8 mouse cellular contexts compared by ENCODE assay signal in genomic region chr14:76466641-76467323, GRCm38 (mm10). TPM values are rescaled to one million over a fixed set of nuclear protein-coding genes. Genes with fewer than 3 reads are reported as not detected.
DNase-seq lines count a peak whose midpoint lies in the region; ATAC-seq lines count a peak whose summit lies in the region.

No protein-coding gene starts in this region.

- no peaks in the 10 kb centered on the region for H3K27me3 ChIP-seq in embryonic facial prominence, embryonic 14.5 days (replicated peaks; ENCODE audit: control insufficient read depth, insufficient read depth, low read length)
- H3K27me3 ChIP-seq in heart, embryonic 12.5 days (replicated peaks): no peaks in the 10 kb centered on the region
- no peaks in the 10 kb centered on the region for H3K27me3 ChIP-seq in kidney, embryonic 15.5 days
- H3K27me3 ChIP-seq in liver, embryonic 13.5 days: no peaks in the 10 kb centered on the region
- H3K27me3 ChIP-seq in neural tube, embryonic 11.5 days (ENCODE audit: control insufficient read depth, insufficient read depth, low read length): no peaks in the 10 kb centered on the region

- no peaks in the 10 kb centered on the region for H3K9me3 ChIP-seq in embryonic facial prominence, embryonic 14.5 days (ENCODE audit: control insufficient read depth, low read length)
- H3K9me3 ChIP-seq in heart, embryonic 12.5 days (replicated peaks): no peaks in the 10 kb centered on the region
- no peaks in the 10 kb centered on the region for H3K9me3 ChIP-seq in kidney, embryonic 15.5 days (replicated peaks)
- H3K9me3 ChIP-seq in liver, embryonic 13.5 days (replicated peaks): no peaks in the 10 kb centered on the region
- no peaks in the 10 kb centered on the region for H3K9me3 ChIP-seq in neural tube, embryonic 11.5 days (ENCODE audit: control insufficient read depth, low read length)

- H3K36me3 ChIP-seq in embryonic facial prominence, embryonic 14.5 days (ENCODE audit: control insufficient read depth, insufficient read depth, low read length): 0 out of 2 replicates have a peak, but pooled peaks cover 3% of the 10 kb centered on the region
- peaks cover 6% of the 10 kb centered on the region; the same call in 1 of the 2 replicates for H3K36me3 ChIP-seq in heart, embryonic 12.5 days
- H3K36me3 ChIP-seq in kidney, embryonic 15.5 days: no peaks in the 10 kb centered on the region
- H3K36me3 ChIP-seq in liver, embryonic 13.5 days: no peaks in the 10 kb centered on the region
- no peaks in the 10 kb centered on the region for H3K36me3 ChIP-seq in neural tube, embryonic 11.5 days (ENCODE audit: control insufficient read depth, insufficient read depth, low read length)

- peak; percentile 71 to 74 for DNase-seq in B cell, adult 2 months
- DNase-seq in adrenal gland, postnatal 4 days (ENCODE audit: low spot score in 2 of 2): peak; percentile 56 to 64
- peak; percentile 91 for DNase-seq in embryonic facial prominence, embryonic 14.5 days (ENCODE audit: low spot score)
- peak; percentile 45 for DNase-seq in liver, embryonic 13.5 days
- DNase-seq in neural tube, embryonic 11.5 days (ENCODE audit: low spot score): peak; percentile 81
- peak; percentile 92 for DNase-seq in testis, postnatal 10 days (ENCODE audit: low spot score)

- H3K27ac ChIP-seq in embryonic facial prominence, embryonic 14.5 days (replicated peaks; ENCODE audit: low read depth, low read length): 0 out of 2 replicates have a peak overlapping the region, but pooled peaks have one; percentile 58
- H3K27ac ChIP-seq in heart, embryonic 12.5 days (ENCODE audit: poor library complexity, severe bottlenecking): no peak overlapping the region
- H3K27ac ChIP-seq in kidney, embryonic 15.5 days: no peak overlapping the region
- H3K27ac ChIP-seq in liver, embryonic 13.5 days: no peak overlapping the region
- no peak overlapping the region for H3K27ac ChIP-seq in neural tube, embryonic 11.5 days (ENCODE audit: low read depth, low read length)

- H3K9ac ChIP-seq in embryonic facial prominence, embryonic 14.5 days (ENCODE audit: low read depth, low read length): no peak overlapping the region; the same call in 1 of the 2 replicates
- no peak overlapping the region; the same call in 1 of the 2 replicates for H3K9ac ChIP-seq in heart, embryonic 12.5 days
- H3K9ac ChIP-seq in kidney, embryonic 15.5 days: no peak overlapping the region
- H3K9ac ChIP-seq in liver, embryonic 13.5 days: no peak overlapping the region
- peak overlapping the region; percentile 27; the same call in 1 of the 2 replicates for H3K9ac ChIP-seq in neural tube, embryonic 11.5 days (ENCODE audit: low read length)

- 31% methylated on average over 18 of the region's 18 CpGs for WGBS in embryonic facial prominence, embryonic 14.5 days
- 29% methylated on average over 18 of the region's 18 CpGs for WGBS in heart, embryonic 12.5 days
- WGBS in kidney, embryonic 15.5 days: 34% methylated on average over 18 of the region's 18 CpGs
- 28% methylated on average over 18 of the region's 18 CpGs for WGBS in liver, embryonic 13.5 days (ENCODE audit: insufficient replicate concordance)
- WGBS in neural tube, embryonic 11.5 days: 30% methylated on average over 18 of the region's 18 CpGs

- ATAC-seq in embryonic facial prominence, embryonic 14.5 days (ENCODE audit: low read depth): peak; percentile 86
- no peak for ATAC-seq in heart, embryonic 12.5 days (ENCODE audit: insufficient number of reproducible peaks, low FRiP score)
- peak; percentile 84 for ATAC-seq in kidney, embryonic 15.5 days (replicated peaks; ENCODE audit: low FRiP score)
- ATAC-seq in liver, embryonic 13.5 days (ENCODE audit: low read depth): peak; percentile 68
- peak; percentile 45; the same call in 1 of the 2 replicates for ATAC-seq in neural tube, embryonic 11.5 days (ENCODE audit: insufficient read depth, low FRiP score, low TSS enrichment)

- H3K4me1 ChIP-seq in embryonic facial prominence, embryonic 14.5 days (ENCODE audit: control insufficient read depth, insufficient read depth, low read length): peaks cover 28% of the 10 kb centered on the region
- peaks cover 24% of the 10 kb centered on the region for H3K4me1 ChIP-seq in heart, embryonic 12.5 days (replicated peaks)
- H3K4me1 ChIP-seq in kidney, embryonic 15.5 days: peaks cover 49% of the 10 kb centered on the region
- H3K4me1 ChIP-seq in liver, embryonic 13.5 days (replicated peaks): no peaks in the 10 kb centered on the region
- H3K4me1 ChIP-seq in neural tube, embryonic 11.5 days (ENCODE audit: control insufficient read depth, insufficient read depth, low read length): no peaks in the 10 kb centered on the region

- no peak overlapping the region for H3K4me3 ChIP-seq in embryonic facial prominence, embryonic 14.5 days (ENCODE audit: low read depth, low read length)
- H3K4me3 ChIP-seq in heart, embryonic 12.5 days: no peak overlapping the region
- no peak overlapping the region for H3K4me3 ChIP-seq in kidney, embryonic 15.5 days (replicated peaks)
- H3K4me3 ChIP-seq in liver, embryonic 13.5 days (replicated peaks): no peak overlapping the region
- no peak overlapping the region for H3K4me3 ChIP-seq in neural tube, embryonic 11.5 days (ENCODE audit: low read depth, low read length)

- peak overlapping the region; percentile 24; the same call in 1 of the 2 replicates for H3K4me2 ChIP-seq in embryonic facial prominence, embryonic 14.5 days (ENCODE audit: low read depth, low read length)
- H3K4me2 ChIP-seq in heart, embryonic 12.5 days: peak overlapping the region; percentile 44
- H3K4me2 ChIP-seq in kidney, embryonic 15.5 days: peak overlapping the region; percentile 10; the same call in 1 of the 2 replicates
- H3K4me2 ChIP-seq in liver, embryonic 13.5 days: no peak overlapping the region
- no peak overlapping the region for H3K4me2 ChIP-seq in neural tube, embryonic 11.5 days (ENCODE audit: low read depth)

RNA-seq across cellular contexts. Expression of gene Tsc22d1, which starts 52.0 kb away (rescaled TPM):
- total RNA-seq in adrenal gland, postnatal 4 days (2021): 1,000 to 10,000 TPM; 1,342 to 1,567 TPM
- polyA plus RNA-seq in embryonic facial prominence, embryonic 14.5 days (2014; fragmentation: Nextera tagmentation; extraction: Ambion mirVana): 499 and 556 TPM in 2 replicates
- polyA plus RNA-seq in heart, embryonic 12.5 days (2016; fragmentation: Nextera tagmentation; extraction: Ambion mirVana): 313 and 323 TPM in 2 replicates
- polyA plus RNA-seq in kidney, embryonic 15.5 days (2015; fragmentation: Nextera tagmentation; extraction: Ambion mirVana): 721 and 908 TPM in 2 replicates
- 116 and 128 TPM in 2 replicates for polyA plus RNA-seq in liver, embryonic 13.5 days (2015; fragmentation: Nextera tagmentation; extraction: Ambion mirVana)
- polyA plus RNA-seq in neural tube, embryonic 11.5 days (2014; fragmentation: Nextera tagmentation; extraction: Ambion mirVana): 636 and 651 TPM in 2 replicates

Comparison
In these comparisons a context has a peak if more than half of its experiments do, and no peak if none do; other contexts are left out.
1. H3K4me2 ChIP-seq: peak in embryonic facial prominence, embryonic 14.5 days (single experiment), heart, embryonic 12.5 days (single experiment) and kidney, embryonic 15.5 days (single experiment); none in liver, embryonic 13.5 days (single experiment) and neural tube, embryonic 11.5 days (single experiment).
2. Peak in every context shown above with its lines, with median percentiles within 50 percentile points of each other: DNase-seq.